Mouse (Mus musculus) heart, adult 2 months (tissue): ENCODE measurements around the gene Gng10.

Experiments
- CTCF ChIP-seq: fragments of 200-600 bp; IDR thresholded peaks from 2 replicates; pipeline ENCODE4 v1.8.1; 2022; ENCODE audit warnings: antibody characterized with exemption, mild to moderate bottlenecking, moderate library complexity
- EP300 ChIP-seq: fragments of 200-500 bp; IDR thresholded peaks from 2 replicates; pipeline ENCODE4 v1.6.1; 2011; ENCODE audit warnings: low read depth, low read length, control low read depth; ENCODE audit not compliant: insufficient read depth
- POLR2A ChIP-seq: fragments of 200-500 bp; IDR thresholded peaks from 2 replicates; pipeline ENCODE4 v1.6.1; 2011; ENCODE audit warnings: mild to moderate bottlenecking, low read depth, low read length, control low read depth; ENCODE audit not compliant: insufficient read depth

- no peak for TF ChIP-seq CTCF
- TF ChIP-seq POLR2A, result no peak
- no peak for TF ChIP-seq EP300
These were observed 40.1 kb upstream of the Gng10 start, which contains the start of gene Dnajc25 for GRCm38 (mm10) chr4:58994762-58995161.
